Mouse (Mus musculus) embryonic facial prominence, embryonic 11.5 days (tissue): ENCODE measurements around the gene Smad3. TPM values are rescaled to one million over a fixed set of nuclear protein-coding genes. Genes with fewer than 3 reads are reported as not detected.

Source experiments
- ATAC-seq: fragments of 200-750 bp; cut with Nextera tagmentation; replicated peaks from 2 replicates; pipeline ENCODE4 v1.8.0; 2017; ENCODE audit warnings: low read depth; ENCODE audit not compliant: insufficient number of reproducible peaks, low FRiP score, low TSS enrichment
- DNase-seq: peaks from one replicate; pipeline ENCODE4 v3.0.0-alpha.2; 2015; ENCODE audit warnings: low spot score
- H3K27ac ChIP-seq: fragments of 300-500 bp; sonication (generic); replicated peaks from 2 replicates; pipeline ENCODE4 v1.5.1; 2014; ENCODE audit warnings: mild to moderate bottlenecking, low read depth, low read length, control low read depth
- H3K27me3 ChIP-seq: fragments of 300-500 bp; sonication (generic); 2 replicates; pipeline ENCODE4 v1.6.1; 2014; ENCODE audit warnings: mild to moderate bottlenecking, low read length, moderate library complexity, mixed read lengths; ENCODE audit not compliant: control insufficient read depth, insufficient read depth
- H3K36me3 ChIP-seq: fragments of 300-500 bp; sonication (generic); replicated peaks from 2 replicates; pipeline ENCODE4 v1.6.1; 2014; ENCODE audit warnings: low read depth, mild to moderate bottlenecking, low read length, moderate library complexity, mixed read lengths; ENCODE audit not compliant: control insufficient read depth, insufficient read depth
- H3K4me1 ChIP-seq: fragments of 300-500 bp; sonication (generic); 2 replicates; pipeline ENCODE4 v1.6.1; 2014; ENCODE audit warnings: low read length, mixed read lengths; ENCODE audit not compliant: control insufficient read depth, insufficient read depth
- H3K4me2 ChIP-seq: fragments of 300-500 bp; sonication (generic); 2 replicates; pipeline ENCODE4 v1.6.1; 2014; ENCODE audit warnings: low read depth, mild to moderate bottlenecking, control low read depth, low read length, moderate library complexity
- H3K4me3 ChIP-seq: fragments of 300-500 bp; sonication (generic); 2 replicates; pipeline ENCODE4 v1.5.1; 2014; ENCODE audit warnings: low read depth, low read length, control low read depth
- H3K9ac ChIP-seq: fragments of 300-500 bp; sonication (generic); replicated peaks from 2 replicates; pipeline ENCODE4 v1.6.1; 2014; ENCODE audit warnings: mild to moderate bottlenecking, control low read depth, low read length
- H3K9me3 ChIP-seq: fragments of 300-500 bp; sonication (generic); replicated peaks from 2 replicates; pipeline ENCODE4 v1.6.1; 2016; ENCODE audit warnings: mild to moderate bottlenecking, low read length, inconsistent platforms, mixed read lengths; ENCODE audit not compliant: control insufficient read depth
- whole genome bisulfite sequencing: fragments of 180-500 bp; shearing (Covaris S2); extraction: QIAGEN DNeasy Blood & Tissue Kit; methylation state at CpG from one replicate; pipeline ENCODE4 v1.1.7; 2014; 5-methylcytosine and 5-hydroxymethylcytosine counted together
- polyA plus RNA-seq: library from polyadenylated mRNA; unstranded; fragments of >200 nt; fragmentation: Nextera tagmentation; extraction: Ambion mirVana; gene quantifications from 2 replicates; pipeline ENCODE4 v1.2.1, GENCODE M21; 2014

The Smad3 gene
- polyA plus RNA-seq, 1 experiment from 2014 or later = 19.0 TPM

DNA sequence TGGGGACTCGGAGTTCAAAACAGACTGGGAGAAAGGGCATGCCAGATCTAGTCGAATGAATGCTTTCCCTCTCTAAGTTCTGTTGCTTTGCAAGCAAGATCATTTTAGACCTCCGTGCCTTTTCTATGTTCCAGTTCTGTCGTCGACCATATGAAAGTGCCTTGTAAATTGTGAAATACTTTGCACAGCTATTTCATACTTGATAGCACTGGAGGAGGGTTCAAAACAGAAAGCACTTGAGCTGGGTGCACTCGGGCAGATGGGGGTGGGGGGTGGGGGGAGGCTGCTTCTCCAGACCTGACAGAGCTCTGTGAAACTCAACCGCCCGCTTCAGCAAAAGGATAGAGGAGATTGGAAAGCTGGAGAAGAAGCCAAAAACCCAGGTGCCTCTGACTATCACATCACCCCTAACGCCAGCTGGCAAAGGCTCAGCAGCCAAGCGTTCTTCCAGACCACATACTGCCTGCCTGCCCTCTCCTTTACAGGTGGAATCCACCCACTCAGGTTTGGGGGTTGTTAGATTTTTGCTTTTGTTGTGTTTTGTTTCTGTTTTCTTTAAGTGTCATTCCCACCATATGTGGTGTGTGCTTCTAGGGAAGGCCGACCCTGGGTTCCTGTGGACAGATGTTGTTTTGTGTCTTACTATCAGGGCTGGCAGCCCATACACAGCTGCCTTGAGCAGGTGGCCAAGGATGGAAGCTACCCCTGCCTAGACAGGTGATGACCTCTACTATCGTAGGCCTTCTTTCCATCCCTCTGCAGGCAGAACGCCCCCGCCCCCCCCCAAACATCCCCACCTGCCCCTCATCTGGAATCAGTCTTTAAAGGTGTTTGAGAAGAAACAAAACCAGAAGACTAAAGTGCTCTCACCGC lies 1.9 kb downstream of the Smad3 start:
- no peak for ATAC-seq
- Histone ChIP-seq H3K27me3 (no peaks in the 10 kb centered on the region), H3K4me2 (peak overlapping the region; percentile 51), H3K27ac (peak overlapping the region; percentile 98; the same call in 1 of the 2 replicates), H3K36me3 (no peaks in the 10 kb centered on the region; the same call in 1 of the 2 replicates), H3K9ac (peak overlapping the region; percentile 83), H3K4me1 (peaks cover 11% of the 10 kb centered on the region), H3K4me3 (peak overlapping the region; percentile 86), H3K9me3 (no peaks in the 10 kb centered on the region)
- WGBS = 36% methylated on average over 15 of the region's 15 CpGs
- DNase-seq = no peak

DNA sequence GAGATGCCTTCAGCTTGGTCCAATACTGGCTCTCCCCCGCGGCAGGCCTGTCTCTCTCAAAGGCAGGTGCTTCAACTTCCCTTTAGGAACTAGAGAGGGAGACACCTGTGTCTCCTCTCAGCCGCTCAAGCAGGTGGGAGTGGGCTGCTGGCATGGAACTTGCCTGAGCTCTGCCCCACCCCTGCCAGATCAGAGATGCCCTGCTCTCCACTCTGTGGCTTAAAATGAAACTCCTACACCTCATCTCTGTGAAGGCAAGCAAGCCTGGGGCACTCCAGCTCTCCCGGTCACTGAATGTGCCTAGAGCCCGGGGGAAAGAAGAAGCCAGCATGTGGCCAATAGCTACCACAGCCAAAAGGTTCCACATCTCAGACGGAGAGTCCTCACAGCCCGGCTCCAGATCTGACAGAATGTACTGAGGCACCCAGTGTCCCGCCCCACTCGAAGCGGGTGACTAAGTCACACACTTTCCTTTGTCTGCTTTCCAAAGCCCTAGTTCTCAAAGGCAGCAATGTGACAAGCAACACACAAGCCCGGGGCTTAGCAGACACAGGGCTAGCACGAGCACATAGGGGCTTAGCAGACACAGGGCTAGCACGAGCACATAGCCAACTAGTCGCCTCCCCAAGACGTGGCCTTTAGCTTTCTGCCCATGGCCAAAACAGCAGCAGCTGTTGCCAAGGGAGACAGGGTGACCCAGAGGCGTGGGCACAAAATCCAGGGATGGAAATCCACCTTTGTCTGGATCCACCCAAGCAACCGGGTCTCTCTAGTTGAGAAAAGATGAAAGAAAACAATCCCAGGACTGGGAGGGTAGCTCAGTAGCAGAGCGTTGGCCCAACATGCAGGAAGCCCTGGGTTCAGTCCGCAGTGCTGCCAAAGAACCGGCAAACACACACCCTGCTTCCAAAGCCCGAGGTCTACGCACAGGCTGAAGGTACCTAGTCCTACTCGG lies 3.0 kb downstream of the Smad3 start:
- peak overlapping the region; percentile 86 for H3K4me3 ChIP-seq
- no peak for DNase-seq
- peaks cover 11% of the 10 kb centered on the region for H3K4me1 ChIP-seq
- WGBS = 51% methylated on average over 23 of the region's 23 CpGs
- H3K27me3 ChIP-seq = no peaks in the 10 kb centered on the region
- H3K36me3 ChIP-seq = no peaks in the 10 kb centered on the region; the same call in 1 of the 2 replicates
- no peak for ATAC-seq
- peak overlapping the region; percentile 14 for H3K9ac ChIP-seq
- no peaks in the 10 kb centered on the region for H3K9me3 ChIP-seq
- H3K27ac ChIP-seq = no peak overlapping the region
- H3K4me2 ChIP-seq = peak overlapping the region; percentile 51

DNA sequence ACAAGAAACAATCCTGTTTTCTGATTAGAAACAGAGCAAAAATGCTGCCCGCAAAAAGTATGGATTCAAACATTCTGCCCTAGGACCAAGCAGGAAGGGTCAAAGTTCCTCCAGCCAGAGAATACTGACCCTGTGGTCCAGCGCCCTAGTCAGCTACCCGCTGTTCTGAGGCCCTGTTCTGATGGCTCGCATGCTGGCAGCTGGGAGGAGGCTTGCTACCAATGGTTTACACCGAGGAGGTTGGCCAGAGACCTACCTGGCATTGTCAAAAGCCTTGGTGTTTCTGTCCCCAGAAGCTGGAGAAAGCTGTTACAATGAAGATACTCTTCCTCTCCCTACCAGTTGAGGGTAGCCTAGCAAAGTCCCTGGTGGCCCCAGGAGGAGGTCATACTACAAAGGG lies 3.8 kb downstream of the Smad3 start:
- Histone ChIP-seq H3K36me3 (no peaks in the 10 kb centered on the region; the same call in 1 of the 2 replicates), H3K9me3 (no peaks in the 10 kb centered on the region), H3K27me3 (no peaks in the 10 kb centered on the region), H3K4me3 (no peak overlapping the region), H3K27ac (no peak overlapping the region), H3K4me1 (peaks cover 10% of the 10 kb centered on the region), H3K4me2 (no peak overlapping the region; the same call in 1 of the 2 replicates), H3K9ac (no peak overlapping the region)
- ATAC-seq = no peak
- DNase-seq = no peak
- 58% methylated on average over 5 of the region's 5 CpGs for WGBS

DNA sequence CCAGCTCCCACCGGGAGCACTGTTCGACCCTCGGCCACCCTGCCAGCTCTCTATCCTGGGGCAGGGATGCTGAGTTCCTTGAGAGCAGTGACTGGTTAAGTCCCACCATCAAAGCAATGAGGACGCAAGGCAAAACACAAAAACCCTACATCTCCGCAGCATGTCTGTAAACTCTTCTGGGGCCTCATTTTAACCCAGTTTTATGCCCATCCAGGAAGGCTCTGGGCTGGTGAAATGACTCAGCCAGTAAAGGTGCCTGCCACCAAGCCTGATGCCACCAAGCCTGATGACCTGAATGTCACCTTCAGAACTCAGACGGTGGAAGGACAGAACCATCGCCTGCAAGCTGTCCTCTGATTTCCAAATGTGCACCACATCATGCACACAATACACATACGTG lies 4.4 kb downstream of the Smad3 start:
- ATAC-seq = no peak
- no peak overlapping the region for H3K27ac ChIP-seq
- peaks cover 10% of the 10 kb centered on the region for H3K4me1 ChIP-seq
- H3K27me3 ChIP-seq = no peaks in the 10 kb centered on the region
- H3K36me3 ChIP-seq = no peaks in the 10 kb centered on the region; the same call in 1 of the 2 replicates
- H3K4me2 ChIP-seq = no peak overlapping the region
- no peak overlapping the region for H3K9ac ChIP-seq
- H3K4me3 ChIP-seq = no peak overlapping the region
- H3K9me3 ChIP-seq = no peaks in the 10 kb centered on the region
- 77% methylated on average over 8 of the region's 8 CpGs for WGBS
- DNase-seq = no peak

DNA sequence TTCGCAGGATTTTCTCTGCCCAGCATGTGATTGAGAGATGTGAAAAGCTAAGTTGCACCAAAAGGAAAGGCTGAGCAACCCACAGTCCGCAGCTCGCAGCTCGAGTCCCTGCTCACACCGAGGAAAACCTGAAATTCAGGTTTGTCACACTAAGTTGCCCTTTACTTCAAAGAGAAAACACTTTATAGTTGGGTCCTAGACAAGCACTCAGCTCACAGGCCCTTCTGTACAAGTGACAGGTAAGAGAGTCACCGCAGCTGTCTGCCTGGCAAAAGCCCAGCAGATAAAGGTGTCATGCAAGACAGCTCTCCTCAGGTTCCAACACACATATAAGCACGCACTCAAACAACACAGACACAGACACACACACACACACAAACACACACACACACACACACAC lies 5.2 kb downstream of the Smad3 start:
- H3K4me3 ChIP-seq = no peak overlapping the region
- no peak overlapping the region for H3K27ac ChIP-seq
- no peak overlapping the region for H3K9ac ChIP-seq
- DNase-seq (no peak), ATAC-seq (no peak)
- peaks cover 10% of the 10 kb centered on the region for H3K4me1 ChIP-seq
- H3K9me3 ChIP-seq = no peaks in the 10 kb centered on the region
- 75% methylated on average over 7 of the region's 7 CpGs for WGBS
- H3K36me3 ChIP-seq = no peaks in the 10 kb centered on the region; the same call in 1 of the 2 replicates
- no peak overlapping the region for H3K4me2 ChIP-seq
- no peaks in the 10 kb centered on the region for H3K27me3 ChIP-seq

DNA sequence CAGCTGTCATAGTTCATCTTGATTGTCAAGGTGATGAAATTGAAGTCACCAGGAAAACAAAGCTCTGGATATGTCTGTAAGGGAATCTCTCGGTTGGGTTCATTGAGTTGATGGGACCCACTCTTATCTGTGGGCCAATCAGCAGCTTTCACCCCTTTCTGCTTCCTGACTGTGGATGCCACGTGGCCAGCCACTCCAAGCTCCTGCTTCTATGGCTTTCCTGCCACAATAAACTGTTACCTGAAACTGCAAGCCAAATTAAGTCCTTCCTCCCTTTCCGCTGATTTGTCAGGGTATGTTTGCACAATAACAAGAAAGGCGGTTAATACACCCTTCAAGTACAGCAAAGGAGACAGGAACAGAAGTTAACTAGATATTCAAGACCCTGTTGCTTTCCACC lies 6.5 kb downstream of the Smad3 start:
- no peak for DNase-seq
- Histone ChIP-seq H3K4me1 (peaks cover 13% of the 10 kb centered on the region), H3K9ac (no peak overlapping the region), H3K9me3 (no peaks in the 10 kb centered on the region), H3K4me3 (no peak overlapping the region), H3K27me3 (no peaks in the 10 kb centered on the region), H3K36me3 (no peaks in the 10 kb centered on the region; the same call in 1 of the 2 replicates), H3K27ac (no peak overlapping the region), H3K4me2 (no peak overlapping the region)
- no peak for ATAC-seq
- 67% methylated on average over 4 of the region's 4 CpGs for WGBS

DNA sequence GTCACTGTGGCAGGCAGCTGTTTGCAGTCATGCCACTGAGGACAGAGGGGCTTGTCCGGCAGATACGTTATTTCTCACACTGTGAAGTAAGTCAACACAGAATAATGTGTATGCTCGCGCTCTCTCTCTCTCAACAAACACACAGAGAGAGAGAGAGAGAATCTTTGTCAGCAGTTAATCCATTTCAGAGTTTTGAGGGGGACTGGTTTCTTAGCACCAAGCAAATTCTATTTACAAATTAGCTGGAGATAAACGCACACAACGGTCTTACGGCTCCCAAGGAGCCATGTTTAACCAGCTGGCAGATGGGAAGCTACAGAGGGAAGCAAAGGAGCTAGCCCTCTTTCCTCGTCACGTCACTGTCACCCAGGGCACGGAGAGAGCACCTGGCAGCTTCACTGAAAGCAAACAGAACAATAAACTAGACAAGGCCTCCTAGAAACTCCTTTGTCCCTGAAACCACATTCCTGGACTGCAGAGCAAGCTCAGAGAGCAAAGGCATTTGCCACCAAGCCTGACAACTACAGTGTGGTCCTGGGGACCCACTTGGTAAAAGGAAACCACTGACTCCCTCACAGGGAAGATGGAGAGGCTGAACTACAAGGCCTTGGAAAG lies 7.3 kb downstream of the Smad3 start:
- Histone ChIP-seq H3K9me3 (no peaks in the 10 kb centered on the region), H3K36me3 (no peaks in the 10 kb centered on the region; the same call in 1 of the 2 replicates), H3K4me2 (no peak overlapping the region), H3K4me3 (no peak overlapping the region), H3K27ac (no peak overlapping the region), H3K27me3 (no peaks in the 10 kb centered on the region), H3K9ac (no peak overlapping the region), H3K4me1 (peaks cover 14% of the 10 kb centered on the region)
- 47% methylated on average over 10 of the region's 10 CpGs for WGBS
- DNase-seq = no peak
- no peak for ATAC-seq
